ENCODE assay signal across 8 mouse cellular contexts in the genomic region with DNA sequence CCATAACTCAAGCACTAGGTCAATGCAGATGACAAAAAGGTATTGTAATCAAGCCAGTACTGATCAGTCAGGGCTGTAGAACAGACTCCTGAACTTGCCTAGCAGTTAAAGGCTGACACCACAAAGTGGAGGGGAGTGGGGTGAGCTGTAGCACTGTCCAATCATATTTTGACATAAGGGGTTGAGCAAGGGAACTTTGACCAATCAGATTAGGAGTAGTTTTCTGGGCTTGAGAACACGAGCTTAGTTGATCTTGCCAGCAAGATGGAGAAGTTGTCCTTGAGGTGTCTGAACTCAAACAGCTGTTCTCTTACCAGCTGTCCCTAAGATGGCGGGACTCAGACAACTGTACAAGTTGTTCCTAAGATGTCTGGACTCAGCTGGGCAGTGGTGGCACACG. TPM values are rescaled to one million over a fixed set of nuclear protein-coding genes. Genes with fewer than 3 reads are reported as not detected.
A peak's percentile ranks its signal among the peaks of the same experiment; 100 is the strongest.
DNase-seq lines count a peak whose midpoint lies in the region; ATAC-seq and TF ChIP-seq lines count a peak whose summit lies in the region.

No protein-coding gene starts in this region.

- TF ChIP-seq POLR2A in heart, adult 2 months (IDR thresholded peaks at IDR 0.05; ENCODE audit: insufficient read depth, low read depth, low read length), result no peak

- no peaks in the 10 kb centered on the region for H3K27me3 ChIP-seq in heart, embryonic 13.5 days (replicated peaks)
- H3K27me3 ChIP-seq in heart, adult 2 months (ENCODE audit: control insufficient read depth, insufficient read depth, low read length), result no peaks in the 10 kb centered on the region
- H3K27me3 ChIP-seq in midbrain, embryonic 13.5 days, result no peaks in the 10 kb centered on the region
- H3K27me3 ChIP-seq in midbrain, embryonic 15.5 days (replicated peaks), result no peaks in the 10 kb centered on the region
- H3K27me3 ChIP-seq in hindbrain, embryonic 15.5 days, result no peaks in the 10 kb centered on the region
- no peaks in the 10 kb centered on the region for H3K27me3 ChIP-seq in neural tube, embryonic 15.5 days (replicated peaks)

- no peaks in the 10 kb centered on the region for H3K9me3 ChIP-seq in heart, embryonic 13.5 days
- no peaks in the 10 kb centered on the region for H3K9me3 ChIP-seq in midbrain, embryonic 13.5 days
- no peaks in the 10 kb centered on the region for H3K9me3 ChIP-seq in midbrain, embryonic 15.5 days
- H3K9me3 ChIP-seq in hindbrain, embryonic 15.5 days, result no peaks in the 10 kb centered on the region
- no peaks in the 10 kb centered on the region for H3K9me3 ChIP-seq in neural tube, embryonic 15.5 days (replicated peaks)

- no peak for DNase-seq in heart, adult 2 months
- DNase-seq in right cerebral cortex, postnatal 36 days (ENCODE audit: low spot score in 2 of 2), result no peak

- WGBS in heart, embryonic 13.5 days, result 75% methylated on average over 3 of the region's 3 CpGs
- 79% methylated on average over 3 of the region's 3 CpGs for WGBS in heart, adult 2 months
- 86% methylated on average over 3 of the region's 3 CpGs for WGBS in midbrain, embryonic 13.5 days
- 87% methylated on average over 3 of the region's 3 CpGs for WGBS in midbrain, embryonic 15.5 days
- WGBS in hindbrain, embryonic 15.5 days, result 78% methylated on average over 3 of the region's 3 CpGs
- 87% methylated on average over 3 of the region's 3 CpGs for WGBS in neural tube, embryonic 15.5 days

- TF ChIP-seq EP300 in heart, adult 2 months (IDR thresholded peaks at IDR 0.05; ENCODE audit: insufficient read depth, low read depth, low read length), result no peak

- intact Hi-C loops in heart, adult 2 months (cut with DNase I), result no loop called here

- H3K4me1 ChIP-seq in heart, embryonic 13.5 days, result peaks cover 27% of the 10 kb centered on the region
- peaks cover 4% of the 10 kb centered on the region for H3K4me1 ChIP-seq in heart, adult 2 months (ENCODE audit: control insufficient read depth, insufficient read depth, low read length)
- peaks cover 44% of the 10 kb centered on the region for H3K4me1 ChIP-seq in midbrain, embryonic 13.5 days (replicated peaks)
- peaks cover 30% of the 10 kb centered on the region for H3K4me1 ChIP-seq in midbrain, embryonic 15.5 days
- peaks cover 33% of the 10 kb centered on the region for H3K4me1 ChIP-seq in hindbrain, embryonic 15.5 days (replicated peaks)
- H3K4me1 ChIP-seq in neural tube, embryonic 15.5 days, result peaks cover 38% of the 10 kb centered on the region

- peak overlapping the region; percentile 90 for H3K4me2 ChIP-seq in heart, embryonic 13.5 days
- peak overlapping the region; percentile 95 for H3K4me2 ChIP-seq in midbrain, embryonic 13.5 days (replicated peaks)
- H3K4me2 ChIP-seq in midbrain, embryonic 15.5 days, result no peak overlapping the region
- peak overlapping the region; percentile 94 for H3K4me2 ChIP-seq in hindbrain, embryonic 15.5 days
- H3K4me2 ChIP-seq in neural tube, embryonic 15.5 days, result peak overlapping the region; percentile 94

- no peaks in the 10 kb centered on the region for H3K79me2 ChIP-seq in heart, adult 2 months (replicated peaks; ENCODE audit: control insufficient read depth, insufficient read depth, low read length)

- no peak for ATAC-seq in heart, embryonic 13.5 days (ENCODE audit: extremely low read depth, insufficient number of reproducible peaks, low FRiP score, low TSS enrichment)
- no peak for ATAC-seq in midbrain, embryonic 13.5 days
- no peak for ATAC-seq in midbrain, embryonic 15.5 days (replicated peaks)
- ATAC-seq in hindbrain, embryonic 15.5 days (ENCODE audit: low FRiP score, low read depth), result no peak
- no peak for ATAC-seq in neural tube, embryonic 15.5 days (ENCODE audit: low FRiP score)
- ATAC-seq in megakaryocyte, adult 5-6 weeks (ENCODE audit: poor library complexity, severe bottlenecking), result no peak

- no peak overlapping the region for H3K9ac ChIP-seq in heart, embryonic 13.5 days
- no peak overlapping the region for H3K9ac ChIP-seq in heart, adult 2 months (ENCODE audit: low read depth, low read length)
- H3K9ac ChIP-seq in midbrain, embryonic 13.5 days (replicated peaks), result no peak overlapping the region
- no peak overlapping the region for H3K9ac ChIP-seq in midbrain, embryonic 15.5 days
- H3K9ac ChIP-seq in hindbrain, embryonic 15.5 days, result no peak overlapping the region
- H3K9ac ChIP-seq in neural tube, embryonic 15.5 days (replicated peaks), result no peak overlapping the region

- TF ChIP-seq CTCF in heart, adult 2 months (IDR thresholded peaks at IDR 0.05), result no peak

- peaks cover 68% of the 10 kb centered on the region for H3K36me3 ChIP-seq in heart, embryonic 13.5 days
- H3K36me3 ChIP-seq in heart, adult 2 months (ENCODE audit: control insufficient read depth, insufficient read depth, low read length), result no peaks in the 10 kb centered on the region
- peaks cover 59% of the 10 kb centered on the region for H3K36me3 ChIP-seq in midbrain, embryonic 13.5 days
- H3K36me3 ChIP-seq in midbrain, embryonic 15.5 days (replicated peaks), result peaks cover 25% of the 10 kb centered on the region
- peaks cover 44% of the 10 kb centered on the region for H3K36me3 ChIP-seq in hindbrain, embryonic 15.5 days
- peaks cover 44% of the 10 kb centered on the region for H3K36me3 ChIP-seq in neural tube, embryonic 15.5 days

- H3K27ac ChIP-seq in heart, embryonic 13.5 days (replicated peaks), result no peak overlapping the region
- no peak overlapping the region for H3K27ac ChIP-seq in heart, adult 2 months
- H3K27ac ChIP-seq in midbrain, embryonic 13.5 days, result no peak overlapping the region
- no peak overlapping the region for H3K27ac ChIP-seq in midbrain, embryonic 15.5 days
- H3K27ac ChIP-seq in hindbrain, embryonic 15.5 days (replicated peaks), result no peak overlapping the region
- H3K27ac ChIP-seq in neural tube, embryonic 15.5 days (replicated peaks), result no peak overlapping the region

- H3K4me3 ChIP-seq in heart, embryonic 13.5 days, result peak overlapping the region; percentile 73; the same call in 1 of the 2 replicates
- H3K4me3 ChIP-seq in heart, adult 2 months, result no peak overlapping the region
- peak overlapping the region; percentile 81; the same call in 1 of the 2 replicates for H3K4me3 ChIP-seq in midbrain, embryonic 13.5 days (replicated peaks)
- H3K4me3 ChIP-seq in midbrain, embryonic 15.5 days, result no peak overlapping the region
- H3K4me3 ChIP-seq in hindbrain, embryonic 15.5 days, result peak overlapping the region; percentile 78
- 0 out of 2 replicates have a peak overlapping the region, but pooled peaks have one; percentile 76 for H3K4me3 ChIP-seq in neural tube, embryonic 15.5 days (replicated peaks)

RNA-seq across cellular contexts. Expression of a gene that starts 1.0 kb away (rescaled TPM):
- 123 TPM in 2 replicates for polyA plus RNA-seq in heart, embryonic 13.5 days (2015; fragmentation: Nextera tagmentation; extraction: Ambion mirVana)
- total RNA-seq in heart, adult 2 months (2021), result 1 to 10 TPM; 8.8 to 9.6 TPM
- 8.5 and 9.8 TPM in 2 replicates for polyA plus RNA-seq in heart, adult 2 months (2012; rRNA removed)
- 159 and 162 TPM in 2 replicates for polyA plus RNA-seq in midbrain, embryonic 13.5 days (2015; fragmentation: Nextera tagmentation; extraction: Ambion mirVana)
- polyA plus RNA-seq in midbrain, embryonic 15.5 days (2015; fragmentation: Nextera tagmentation; extraction: Ambion mirVana), result 93.3 and 95.3 TPM in 2 replicates
- 85.4 and 94.5 TPM in 2 replicates for polyA plus RNA-seq in hindbrain, embryonic 15.5 days (2015; fragmentation: Nextera tagmentation; extraction: Ambion mirVana)
- 62.9 and 99.9 TPM in 2 replicates for polyA plus RNA-seq in neural tube, embryonic 15.5 days (2015; fragmentation: Nextera tagmentation; extraction: Ambion mirVana)
- 114 and 128 TPM in 2 replicates for total RNA-seq in megakaryocyte, adult 5-6 weeks (2015)
- total RNA-seq in megakaryocyte, adult 5-6 weeks (2017), result 184 and 191 TPM in 2 replicates

RNA-seq across cellular contexts. Expression of a gene that starts 1.4 kb away (rescaled TPM):
- polyA plus RNA-seq in heart, embryonic 13.5 days (2015; fragmentation: Nextera tagmentation; extraction: Ambion mirVana), result 12.9 and 13.7 TPM in 2 replicates
- 1 to 10 TPM; 7.3 to 7.5 TPM for total RNA-seq in heart, adult 2 months (2021)
- polyA plus RNA-seq in heart, adult 2 months (2012; rRNA removed), result 15.2 and 16.3 TPM in 2 replicates
- 26.6 and 28.8 TPM in 2 replicates for polyA plus RNA-seq in midbrain, embryonic 13.5 days (2015; fragmentation: Nextera tagmentation; extraction: Ambion mirVana)
- 28.5 and 30.5 TPM in 2 replicates for polyA plus RNA-seq in midbrain, embryonic 15.5 days (2015; fragmentation: Nextera tagmentation; extraction: Ambion mirVana)
- 24.7 and 26.2 TPM in 2 replicates for polyA plus RNA-seq in hindbrain, embryonic 15.5 days (2015; fragmentation: Nextera tagmentation; extraction: Ambion mirVana)
- 22.8 and 23.0 TPM in 2 replicates for polyA plus RNA-seq in neural tube, embryonic 15.5 days (2015; fragmentation: Nextera tagmentation; extraction: Ambion mirVana)
- total RNA-seq in megakaryocyte, adult 5-6 weeks (2015), result 11.3 and 11.7 TPM in 2 replicates
- total RNA-seq in megakaryocyte, adult 5-6 weeks (2017), result 23.5 and 28.5 TPM in 2 replicates

RNA-seq across cellular contexts. Expression of a gene that starts 12.3 kb away (rescaled TPM):
- 269 and 309 TPM in 2 replicates for polyA plus RNA-seq in heart, embryonic 13.5 days (2015; fragmentation: Nextera tagmentation; extraction: Ambion mirVana)
- 100 to 1,000 TPM; 121 to 135 TPM for total RNA-seq in heart, adult 2 months (2021)
- 116 and 149 TPM in 2 replicates for polyA plus RNA-seq in heart, adult 2 months (2012; rRNA removed)
- 316 and 337 TPM in 2 replicates for polyA plus RNA-seq in midbrain, embryonic 13.5 days (2015; fragmentation: Nextera tagmentation; extraction: Ambion mirVana)
- 310 and 323 TPM in 2 replicates for polyA plus RNA-seq in midbrain, embryonic 15.5 days (2015; fragmentation: Nextera tagmentation; extraction: Ambion mirVana)
- 313 and 320 TPM in 2 replicates for polyA plus RNA-seq in hindbrain, embryonic 15.5 days (2015; fragmentation: Nextera tagmentation; extraction: Ambion mirVana)
- 325 and 328 TPM in 2 replicates for polyA plus RNA-seq in neural tube, embryonic 15.5 days (2015; fragmentation: Nextera tagmentation; extraction: Ambion mirVana)
- 115 and 124 TPM in 2 replicates for total RNA-seq in megakaryocyte, adult 5-6 weeks (2015)
- total RNA-seq in megakaryocyte, adult 5-6 weeks (2017), result 34.7 and 37.8 TPM in 2 replicates

RNA-seq across cellular contexts. Expression of a gene that starts 14.0 kb away (rescaled TPM):
- 62.8 and 69.7 TPM in 2 replicates for polyA plus RNA-seq in heart, embryonic 13.5 days (2015; fragmentation: Nextera tagmentation; extraction: Ambion mirVana)
- total RNA-seq in heart, adult 2 months (2021), result 10 to 100 TPM; 32.1 to 36.5 TPM
- polyA plus RNA-seq in heart, adult 2 months (2012; rRNA removed), result 56.7 and 67.5 TPM in 2 replicates
- 109 and 111 TPM in 2 replicates for polyA plus RNA-seq in midbrain, embryonic 13.5 days (2015; fragmentation: Nextera tagmentation; extraction: Ambion mirVana)
- 83.6 and 86.5 TPM in 2 replicates for polyA plus RNA-seq in midbrain, embryonic 15.5 days (2015; fragmentation: Nextera tagmentation; extraction: Ambion mirVana)
- polyA plus RNA-seq in hindbrain, embryonic 15.5 days (2015; fragmentation: Nextera tagmentation; extraction: Ambion mirVana), result 75.5 and 77.7 TPM in 2 replicates
- 62.5 and 70.0 TPM in 2 replicates for polyA plus RNA-seq in neural tube, embryonic 15.5 days (2015; fragmentation: Nextera tagmentation; extraction: Ambion mirVana)
- 23.4 and 25.6 TPM in 2 replicates for total RNA-seq in megakaryocyte, adult 5-6 weeks (2015)
- 28.5 and 41.1 TPM in 2 replicates for total RNA-seq in megakaryocyte, adult 5-6 weeks (2017)

RNA-seq across cellular contexts. Expression of a gene that starts 14.1 kb away (rescaled TPM):
- polyA plus RNA-seq in heart, embryonic 13.5 days (2015; fragmentation: Nextera tagmentation; extraction: Ambion mirVana), result 26.1 and 27.1 TPM in 2 replicates
- 1 to 10 TPM; 5.9 to 7.2 TPM for total RNA-seq in heart, adult 2 months (2021)
- 2.2 and 4.1 TPM in 2 replicates for polyA plus RNA-seq in heart, adult 2 months (2012; rRNA removed)
- 39.4 and 40.5 TPM in 2 replicates for polyA plus RNA-seq in midbrain, embryonic 13.5 days (2015; fragmentation: Nextera tagmentation; extraction: Ambion mirVana)
- polyA plus RNA-seq in midbrain, embryonic 15.5 days (2015; fragmentation: Nextera tagmentation; extraction: Ambion mirVana), result 33.3 and 35.5 TPM in 2 replicates
- 26.5 and 29.6 TPM in 2 replicates for polyA plus RNA-seq in hindbrain, embryonic 15.5 days (2015; fragmentation: Nextera tagmentation; extraction: Ambion mirVana)
- 26.2 and 31.7 TPM in 2 replicates for polyA plus RNA-seq in neural tube, embryonic 15.5 days (2015; fragmentation: Nextera tagmentation; extraction: Ambion mirVana)
- 24.0 and 25.5 TPM in 2 replicates for total RNA-seq in megakaryocyte, adult 5-6 weeks (2015)
- 41.7 and 48.3 TPM in 2 replicates for total RNA-seq in megakaryocyte, adult 5-6 weeks (2017)

Comparison
In these comparisons a context has a peak if more than half of its experiments do, and no peak if none do; other contexts are left out.
1. H3K4me3 ChIP-seq: peak in heart, embryonic 13.5 days (single experiment), midbrain, embryonic 13.5 days (single experiment), hindbrain, embryonic 15.5 days (single experiment) and neural tube, embryonic 15.5 days (single experiment); none in heart, adult 2 months (single experiment) and midbrain, embryonic 15.5 days (single experiment).